Mouse (Mus musculus) small intestine, adult 2 months (tissue): ENCODE results near the gene Ttc7. TPM values are rescaled to one million over a fixed set of nuclear protein-coding genes. Genes with fewer than 3 reads are reported as not detected.

Experiments used
- H3K27ac ChIP-seq: fragments of 200-500 bp; 2 replicates; pipeline ENCODE4 v1.5.1; 2012; ENCODE audit warnings: low read depth, low read length, control low read depth, inconsistent platforms; ENCODE audit not compliant: insufficient read depth
- H3K27me3 ChIP-seq: fragments of 200-500 bp; 2 replicates; pipeline ENCODE4 v1.6.1; 2012; ENCODE audit warnings: mild to moderate bottlenecking, moderate library complexity, low read length, inconsistent platforms; ENCODE audit not compliant: control insufficient read depth, insufficient read depth
- H3K36me3 ChIP-seq: fragments of 200-500 bp; 2 replicates; pipeline ENCODE4 v1.6.1; 2012; ENCODE audit warnings: mild to moderate bottlenecking, low read length, control low read depth, inconsistent platforms; ENCODE audit not compliant: control insufficient read depth, insufficient read depth
- H3K4me1 ChIP-seq: fragments of 200-500 bp; 2 replicates; pipeline ENCODE4 v1.6.1; 2012; ENCODE audit warnings: low read length, inconsistent platforms, mixed read lengths; ENCODE audit not compliant: control insufficient read depth, insufficient read depth, insufficient read length
- H3K4me3 ChIP-seq: fragments of 200-500 bp; 2 replicates; pipeline ENCODE4 v1.5.1; 2012; ENCODE audit warnings: low read depth, mild to moderate bottlenecking, control low read depth, inconsistent platforms, low read length, moderate library complexity
- CTCF ChIP-seq: fragments of 200-500 bp; IDR thresholded peaks from 2 replicates; pipeline ENCODE4 v1.5.1; 2012; ENCODE audit warnings: low read depth, mild to moderate bottlenecking, control low read depth, inconsistent platforms, low read length, moderate library complexity, mixed read lengths; ENCODE audit not compliant: insufficient replicate concordance, insufficient read length; ENCODE audit errors: extremely low read depth
- POLR2A ChIP-seq: fragments of 200-500 bp; IDR thresholded peaks from 2 replicates; pipeline ENCODE4 v1.6.1; 2012; ENCODE audit warnings: low read depth, mild to moderate bottlenecking, control low read depth, inconsistent platforms, low read length, moderate library complexity
- WGBS: fragments of 180-500 bp; shearing (Covaris S2); methylation state at CpG from one replicate; pipeline ENCODE4 v1.1.7; 2018; 5-methylcytosine and 5-hydroxymethylcytosine counted together
- polyA plus RNA-seq: library from polyadenylated mRNA; depleted of rRNA; stranded (reverse); fragments of >200 nt; gene quantifications from 2 replicates; pipeline ENCODE4 v1.2.3, GENCODE M21; 2012

The Ttc7 gene
- polyA plus RNA-seq, 1 experiment = 289 TPM

DNA sequence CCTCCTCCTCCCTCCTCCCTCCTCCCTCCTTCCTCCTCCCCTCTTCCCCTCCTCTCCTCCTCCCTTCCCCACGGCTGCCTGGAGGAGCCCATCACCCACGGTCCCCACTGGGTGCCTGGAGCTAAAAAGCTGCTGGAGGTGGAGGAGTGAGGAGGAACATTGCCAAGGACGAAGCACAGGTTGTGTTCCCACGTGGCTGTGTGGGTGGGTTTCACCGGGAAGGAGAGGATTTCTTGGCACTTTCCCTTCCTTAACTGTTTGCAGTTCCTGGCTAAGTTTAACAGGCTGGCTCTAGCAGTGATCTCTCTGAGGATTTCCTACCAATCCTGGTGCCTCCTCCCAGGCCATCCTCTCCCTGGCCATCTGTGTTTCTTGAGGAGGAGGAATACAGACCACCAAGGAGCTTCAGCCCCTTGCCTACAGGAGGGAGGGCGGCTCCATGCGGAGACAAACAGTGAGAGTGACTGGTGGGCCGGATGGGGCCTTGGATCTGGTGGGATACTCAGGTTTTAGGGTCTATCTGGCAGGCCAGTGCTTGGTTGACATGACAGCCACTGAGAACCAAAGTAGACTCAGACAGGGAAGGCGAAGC lies 45.6 kb downstream of the Ttc7 start:
- H3K36me3 ChIP-seq = peaks cover 52% of the 10 kb centered on the region
- TF ChIP-seq POLR2A (no peak), CTCF (no peak)
- WGBS = 75% methylated on average over 7 of the region's 9 CpGs
- H3K27ac ChIP-seq = no peak overlapping the region
- H3K4me3 ChIP-seq = no peak overlapping the region
- H3K4me1 ChIP-seq = no peaks in the 10 kb centered on the region
- no peaks in the 10 kb centered on the region for H3K27me3 ChIP-seq

DNA sequence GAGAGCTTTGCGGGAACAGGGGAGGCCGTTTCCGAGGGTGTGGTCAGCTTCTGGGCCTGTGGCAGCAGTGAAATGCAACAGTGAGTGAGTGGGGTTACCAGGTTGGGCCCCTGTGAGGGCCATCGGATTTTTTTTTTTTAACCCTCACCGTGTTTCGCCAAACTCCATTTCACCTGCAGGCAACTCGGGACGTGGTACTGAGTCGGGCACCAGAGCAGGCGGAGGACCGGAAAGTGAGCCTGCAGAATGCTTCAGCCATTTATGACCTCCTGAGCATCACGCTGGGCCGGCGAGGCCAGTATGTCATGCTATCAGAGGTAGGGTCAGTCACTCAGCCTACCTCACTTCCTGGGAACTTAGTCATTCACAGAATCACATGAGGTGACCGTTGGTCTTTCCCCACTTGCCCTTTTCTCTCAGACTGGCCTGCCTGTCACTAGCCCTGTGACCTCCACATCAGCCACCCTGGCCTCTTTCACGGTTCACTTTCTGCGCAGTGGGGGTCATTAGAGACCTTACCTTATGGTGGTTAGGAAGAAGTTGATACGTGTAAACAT lies 46.5 kb downstream of the Ttc7 start:
- no peak for TF ChIP-seq CTCF
- WGBS = 92% methylated on average over 18 of the region's 18 CpGs
- Histone ChIP-seq H3K4me3 (no peak overlapping the region), H3K27me3 (no peaks in the 10 kb centered on the region), H3K36me3 (peaks cover 49% of the 10 kb centered on the region), H3K27ac (no peak overlapping the region), H3K4me1 (no peaks in the 10 kb centered on the region)

DNA sequence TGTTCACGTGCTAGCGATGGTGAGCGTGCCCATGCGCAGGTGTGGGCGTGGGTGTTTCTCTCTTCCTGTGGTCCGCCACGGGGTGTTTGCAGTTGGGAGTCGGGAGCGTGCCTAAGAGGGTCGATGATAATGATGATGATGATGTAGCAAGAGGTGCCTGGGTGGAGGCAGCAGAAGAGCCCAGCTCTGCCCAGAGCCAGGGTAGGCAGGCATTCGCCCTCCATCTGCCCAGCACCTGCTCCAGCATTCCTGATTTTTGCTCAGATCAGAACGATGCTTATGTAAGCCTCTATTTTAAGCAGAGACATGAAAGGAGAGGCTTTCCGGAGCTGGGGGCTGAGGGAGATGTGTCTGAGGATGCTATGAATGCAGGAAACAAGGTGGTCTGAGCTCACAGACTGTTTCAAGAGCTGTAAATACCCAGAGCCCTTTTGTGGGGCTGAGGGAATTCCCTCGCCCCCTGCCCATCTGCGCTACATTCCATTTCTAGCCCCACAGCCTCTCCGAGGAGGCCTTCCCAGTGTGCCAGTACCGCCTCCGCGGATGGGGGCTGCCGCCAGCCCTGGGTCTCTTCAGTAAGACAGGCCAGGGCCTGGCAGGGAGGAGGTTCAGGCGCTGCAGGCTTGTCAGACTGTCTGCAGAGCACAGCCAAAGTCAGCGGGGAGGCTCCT lies 47.7 kb downstream of the Ttc7 start:
- Histone ChIP-seq H3K27ac (peak overlapping the region; percentile 37), H3K27me3 (no peaks in the 10 kb centered on the region), H3K36me3 (peaks cover 57% of the 10 kb centered on the region), H3K4me1 (no peaks in the 10 kb centered on the region), H3K4me3 (no peak overlapping the region)
- 78% methylated on average over 22 of the region's 22 CpGs for WGBS
- TF ChIP-seq CTCF (no peak), POLR2A (no peak)

DNA sequence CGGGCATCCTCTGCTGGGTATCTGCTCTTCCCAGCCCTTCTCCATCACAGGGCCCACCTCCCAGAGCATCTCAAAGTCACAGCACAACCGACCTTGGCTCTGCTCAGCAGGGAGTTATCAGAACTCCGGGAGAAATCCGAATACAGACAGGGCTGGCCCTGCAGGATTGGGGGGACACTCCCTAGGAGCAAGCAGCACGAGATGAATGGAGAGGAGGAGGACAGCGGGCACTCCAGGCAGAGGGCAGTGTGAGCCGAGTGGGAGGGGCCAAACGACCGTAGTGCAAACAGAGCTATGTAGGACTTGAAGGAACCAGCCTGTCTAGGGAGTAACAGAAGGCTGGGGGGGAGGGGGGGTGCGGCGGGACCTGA lies 48.2 kb downstream of the Ttc7 start:
- H3K27me3 ChIP-seq = no peaks in the 10 kb centered on the region
- 23% methylated on average over 11 of the region's 11 CpGs for WGBS
- TF ChIP-seq CTCF (no peak), POLR2A (no peak)
- H3K4me3 ChIP-seq = no peak overlapping the region
- no peaks in the 10 kb centered on the region for H3K4me1 ChIP-seq
- H3K36me3 ChIP-seq = peaks cover 57% of the 10 kb centered on the region
- H3K27ac ChIP-seq = peak overlapping the region; percentile 37; the same call in 1 of the 2 replicates

DNA sequence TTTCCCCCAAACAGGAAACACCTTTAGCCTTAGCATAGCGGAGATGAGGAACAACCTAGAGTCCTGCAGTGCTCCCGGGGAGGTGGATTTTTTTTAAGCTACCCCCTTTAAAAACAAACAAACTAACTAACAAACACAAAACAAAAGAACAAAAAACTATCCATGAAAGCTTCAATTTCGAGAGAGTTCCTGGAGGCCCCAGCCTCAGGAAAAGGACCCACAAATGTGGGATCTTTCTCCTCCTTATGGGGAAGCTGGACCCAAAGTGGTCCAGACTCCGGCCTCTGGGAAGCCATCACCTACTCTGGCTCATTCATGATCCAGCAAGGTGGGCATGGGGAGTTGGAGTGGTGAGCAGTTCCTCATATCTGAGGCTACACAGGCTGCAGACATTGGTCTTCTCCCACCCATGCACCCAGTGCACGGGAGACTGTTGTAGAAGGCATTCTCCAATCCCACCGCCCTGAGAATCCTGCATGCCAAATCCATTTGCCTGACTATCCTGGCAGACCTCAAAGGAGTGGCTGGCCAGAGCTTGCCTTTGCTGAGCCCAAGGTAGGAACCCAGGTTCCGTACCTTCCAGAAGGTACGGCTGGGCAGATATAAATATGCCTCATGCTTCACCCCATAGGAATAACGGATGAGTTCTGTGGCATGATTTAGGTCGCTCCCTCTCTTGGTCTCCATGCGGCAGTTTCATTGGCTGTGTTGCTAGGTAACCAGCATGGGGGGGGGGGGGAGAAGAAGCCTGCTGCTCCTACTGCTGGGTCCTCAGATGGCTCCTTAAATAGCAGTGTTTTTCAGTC lies 48.9 kb downstream of the Ttc7 start:
- Histone ChIP-seq H3K27ac (peak overlapping the region; percentile 43; the same call in 1 of the 2 replicates), H3K4me3 (no peak overlapping the region), H3K27me3 (no peaks in the 10 kb centered on the region), H3K4me1 (no peaks in the 10 kb centered on the region), H3K36me3 (peaks cover 58% of the 10 kb centered on the region)
- TF ChIP-seq POLR2A (no peak), CTCF (no peak)
- WGBS = 78% methylated on average over 11 of the region's 11 CpGs

DNA sequence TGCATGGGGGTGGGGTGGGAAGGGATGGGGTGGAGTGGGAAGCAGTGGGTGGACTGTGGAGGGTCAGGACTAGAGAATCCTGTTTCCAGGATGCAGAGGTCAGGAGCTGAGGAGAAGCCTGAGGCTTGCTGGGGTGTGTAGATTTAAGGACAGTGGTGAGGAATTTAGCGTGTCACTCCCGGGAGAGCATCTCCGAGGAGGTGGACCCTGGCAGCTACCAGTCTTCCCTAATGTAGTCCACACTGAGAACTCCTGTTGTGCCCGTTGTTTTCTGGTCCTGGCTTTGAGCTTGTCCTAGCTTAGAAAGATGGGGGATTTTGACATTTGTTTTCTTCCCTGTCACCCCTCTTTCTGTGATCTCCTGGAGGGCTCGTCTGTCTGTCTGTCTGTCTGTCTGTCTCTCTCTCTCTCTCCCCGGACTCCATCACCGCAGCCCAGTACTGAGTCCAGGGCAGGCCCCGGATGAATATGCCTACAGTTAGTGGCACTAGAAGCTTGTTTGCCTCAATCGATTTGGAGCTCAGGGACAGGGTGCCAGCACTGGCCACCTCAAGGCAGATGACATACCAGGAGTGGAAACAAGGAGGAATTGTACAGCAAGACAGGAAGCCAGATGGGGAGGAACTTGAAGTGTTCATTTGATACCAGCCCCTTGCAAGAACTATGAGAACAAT lies 49.6 kb downstream of the Ttc7 start:
- Histone ChIP-seq H3K4me1 (peaks cover 2% of the 10 kb centered on the region; the same call in 1 of the 2 replicates), H3K27me3 (no peaks in the 10 kb centered on the region), H3K4me3 (no peak overlapping the region), H3K36me3 (peaks cover 61% of the 10 kb centered on the region), H3K27ac (no peak overlapping the region)
- 79% methylated on average over 9 of the region's 9 CpGs for WGBS
- TF ChIP-seq CTCF (no peak), POLR2A (no peak)

DNA sequence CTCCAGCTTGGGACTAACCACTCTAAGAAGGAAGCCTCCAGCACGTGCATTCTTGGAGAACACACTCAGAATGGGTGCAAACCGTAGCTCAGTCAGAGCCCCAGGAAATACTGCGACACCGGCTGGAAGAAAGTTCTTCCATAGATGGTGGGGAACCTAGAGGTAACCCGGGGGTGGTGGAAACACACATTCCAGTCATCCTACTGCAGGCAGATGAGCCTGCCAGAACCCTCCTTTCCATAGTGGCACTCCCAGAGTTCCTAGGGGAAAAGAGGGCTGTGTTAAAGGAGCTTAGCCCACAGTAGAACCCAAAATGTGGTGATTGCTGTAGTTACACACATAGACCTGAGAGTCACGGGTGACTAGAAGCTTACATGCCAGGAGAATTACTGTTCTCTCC lies 50.2 kb downstream of the Ttc7 start:
- 91% methylated on average over 6 of the region's 6 CpGs for WGBS
- H3K27ac ChIP-seq = no peak overlapping the region
- TF ChIP-seq POLR2A = no peak
- no peak for TF ChIP-seq CTCF
- no peaks in the 10 kb centered on the region for H3K27me3 ChIP-seq
- peaks cover 6% of the 10 kb centered on the region; the same call in 1 of the 2 replicates for H3K4me1 ChIP-seq
- peaks cover 61% of the 10 kb centered on the region for H3K36me3 ChIP-seq
- H3K4me3 ChIP-seq = no peak overlapping the region
